Mouse (Mus musculus) kidney, postnatal 10 days (tissue): ENCODE measurements around the gene Riok1.

Source experiments
- DNase-seq: peaks from one replicate; pipeline ENCODE4 v3.0.0; 2021; ENCODE audit warnings: mixed read lengths

The Riok1 gene

GRCm38 (mm10) chr13:38036343-38037043 is at the start of gene Riok1:
Gene Riok1 (plus strand): TSS chr13:38036995.
- peak; percentile 16 for DNase-seq

GRCm38 (mm10) chr13:37989701-37990100 is 47.1 kb upstream of the Riok1 start:
- DNase-seq: no peak

- no peak for DNase-seq
These were observed 44.0 kb upstream of the Riok1 start for GRCm38 (mm10) chr13:37992638-37993371.

GRCm38 (mm10) chr13:37993376-37993703 is 43.5 kb upstream of the Riok1 start:
- DNase-seq: no peak

GRCm38 (mm10) chr13:37993704-37994404 is 42.9 kb upstream of the Riok1 start, which contains the start of gene Ssr1:
Gene Ssr1 (minus strand): TSS chr13:37994217.
- DNase-seq: peak; percentile 99

- no peak for DNase-seq
These were observed 42.4 kb upstream of the Riok1 start for GRCm38 (mm10) chr13:37994405-37994749.

- no peak for DNase-seq
These were observed 37.1 kb upstream of the Riok1 start for GRCm38 (mm10) chr13:37999713-38000112.

GRCm38 (mm10) chr13:38002461-38002860 is 34.3 kb upstream of the Riok1 start:
- DNase-seq: no peak

GRCm38 (mm10) chr13:38007972-38008371 is 28.8 kb upstream of the Riok1 start:
- DNase-seq: no peak

GRCm38 (mm10) chr13:38009721-38010408 is 26.9 kb upstream of the Riok1 start:
- DNase-seq: no peak

- DNase-seq: no peak
These were observed 26.3 kb upstream of the Riok1 start for GRCm38 (mm10) chr13:38010444-38010910.

- DNase-seq: no peak
These were observed 24.4 kb upstream of the Riok1 start for GRCm38 (mm10) chr13:38012436-38012835.

- DNase-seq: no peak
These were observed 21.2 kb upstream of the Riok1 start for GRCm38 (mm10) chr13:38015591-38015990.

- DNase-seq: no peak
These were observed 18.0 kb upstream of the Riok1 start for GRCm38 (mm10) chr13:38018791-38019190.

GRCm38 (mm10) chr13:38025874-38026273 is 10.9 kb upstream of the Riok1 start:
- no peak for DNase-seq

GRCm38 (mm10) chr13:38027618-38028248 is 9.1 kb upstream of the Riok1 start:
- no peak for DNase-seq

GRCm38 (mm10) chr13:38028407-38028806 is 8.4 kb upstream of the Riok1 start:
- no peak for DNase-seq

- peak; percentile 98 for DNase-seq
These were observed 371 bp downstream of the Riok1 start, which contains the start of gene Cage1 for GRCm38 (mm10) chr13:38037044-38037687. Gene Cage1 (minus strand): TSS chr13:38037069.

GRCm38 (mm10) chr13:38037811-38038210 is 1.0 kb downstream of the Riok1 start:
- DNase-seq: peak; percentile 25

GRCm38 (mm10) chr13:38049888-38050287 is 13.1 kb downstream of the Riok1 start:
- no peak for DNase-seq

GRCm38 (mm10) chr13:38062678-38063077 is 25.9 kb downstream of the Riok1 start:
- DNase-seq: no peak
